Mouse (Mus musculus): ENCODE results near the gene Dnah2. TPM values are rescaled to one million over a fixed set of nuclear protein-coding genes. Genes with fewer than 3 reads are reported as not detected.

Gene Dnah2
- polyA plus RNA-seq, 1 experiment from 2014 or later: 2.7 TPM

DNA sequence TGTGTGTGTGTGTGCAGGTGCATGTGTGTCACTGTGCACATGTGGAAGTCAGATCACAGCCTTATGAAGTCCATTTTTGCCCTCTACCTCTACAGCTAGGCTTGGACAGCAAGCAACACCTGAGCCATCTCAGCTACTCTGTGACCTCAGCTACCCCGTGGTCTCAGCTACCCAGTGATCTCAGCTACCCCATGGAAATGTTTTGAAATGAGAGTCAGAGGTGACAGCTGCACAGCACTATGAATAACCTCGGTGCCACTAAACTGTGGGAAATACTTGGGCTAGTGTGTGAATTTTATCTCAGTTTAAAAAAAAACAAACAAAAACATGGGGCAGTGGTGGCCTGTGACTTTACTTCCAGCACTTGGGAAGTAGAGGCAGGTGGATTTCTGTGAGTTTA, 58.0 kb downstream of the Dnah2 start:
- no peak overlapping the region for H3K4me2 ChIP-seq
- whole genome bisulfite sequencing: 83% methylated on average over 2 of the region's 2 CpGs
- H3K9me3 ChIP-seq: no peaks in the 10 kb centered on the region
- ATAC-seq (ENCODE audit: low read depth): no peak
- no peaks in the 10 kb centered on the region for H3K4me1 ChIP-seq (replicated peaks)
- H3K4me3 ChIP-seq: no peak overlapping the region
- H3K9ac ChIP-seq: no peak overlapping the region
- no peaks in the 10 kb centered on the region for H3K36me3 ChIP-seq
- H3K27ac ChIP-seq (replicated peaks): no peak overlapping the region
- no peaks in the 10 kb centered on the region for H3K27me3 ChIP-seq

GRCm38 (mm10) chr11:69487474-69487873, 61.4 kb downstream of the Dnah2 start:
- Histone ChIP-seq H3K9me3 (no peaks in the 10 kb centered on the region), H3K9ac (no peak overlapping the region), H3K4me2 (no peak overlapping the region), H3K36me3 (no peaks in the 10 kb centered on the region), H3K27me3 (no peaks in the 10 kb centered on the region), H3K4me1 (replicated peaks) (no peaks in the 10 kb centered on the region), H3K27ac (replicated peaks) (no peak overlapping the region), H3K4me3 (no peak overlapping the region)
- ATAC-seq (ENCODE audit: low read depth): no peak
- WGBS: 80% methylated on average over 2 of the region's 2 CpGs

DNA sequence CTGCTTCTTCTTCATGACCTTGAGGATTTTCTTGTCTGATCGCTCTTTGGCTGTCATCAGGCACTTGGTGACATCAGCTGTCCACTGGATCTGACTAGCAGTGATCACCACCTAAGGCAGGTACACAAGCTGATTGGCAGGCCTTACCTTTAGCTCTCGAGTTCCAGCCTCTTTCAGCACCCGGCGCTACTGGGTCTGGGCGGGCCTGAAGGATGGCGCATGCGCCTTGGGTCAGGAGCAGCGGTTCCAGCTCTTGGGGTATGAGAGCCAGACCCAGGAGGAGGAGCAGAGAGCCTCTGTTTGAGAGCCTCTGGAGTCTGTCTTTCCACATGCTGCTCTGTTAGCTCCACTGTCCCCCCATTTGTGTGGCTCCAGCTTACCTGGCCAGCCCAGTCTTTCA, 71.3 kb downstream of the Dnah2 start:
- Histone ChIP-seq H3K4me3 (no peak overlapping the region), H3K36me3 (no peaks in the 10 kb centered on the region), H3K4me1 (replicated peaks) (no peaks in the 10 kb centered on the region), H3K27ac (replicated peaks) (no peak overlapping the region), H3K9me3 (no peaks in the 10 kb centered on the region), H3K27me3 (no peaks in the 10 kb centered on the region), H3K4me2 (no peak overlapping the region), H3K9ac (no peak overlapping the region)
- 89% methylated on average over 8 of the region's 8 CpGs for WGBS
- no peak for ATAC-seq (ENCODE audit: low read depth)

DNA sequence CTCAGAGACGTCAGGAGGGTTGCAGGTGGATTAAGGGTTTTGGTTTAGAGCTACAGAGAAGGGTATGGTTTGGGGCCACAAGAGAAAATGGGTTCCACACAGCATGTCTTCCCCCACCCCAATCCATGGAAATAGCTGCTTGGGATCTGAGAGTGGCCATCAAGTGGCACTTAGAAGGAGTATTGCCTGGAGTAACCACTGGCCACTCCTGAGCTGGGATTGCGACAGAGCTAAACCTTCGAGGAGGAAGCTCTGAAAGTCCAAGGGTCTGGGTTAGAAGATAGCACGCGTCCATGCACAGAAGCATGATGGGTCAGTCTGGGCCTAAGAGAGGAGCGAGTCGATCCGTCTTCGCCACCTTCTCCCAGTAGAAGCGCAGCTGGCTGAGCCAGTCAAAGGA, 72.1 kb downstream of the Dnah2 start:
- Histone ChIP-seq H3K27me3 (no peaks in the 10 kb centered on the region), H3K36me3 (no peaks in the 10 kb centered on the region), H3K9me3 (no peaks in the 10 kb centered on the region), H3K4me3 (no peak overlapping the region), H3K27ac (replicated peaks) (no peak overlapping the region), H3K9ac (no peak overlapping the region), H3K4me1 (replicated peaks) (no peaks in the 10 kb centered on the region), H3K4me2 (no peak overlapping the region)
- no peak for ATAC-seq (ENCODE audit: low read depth)
- 92% methylated on average over 10 of the region's 10 CpGs for WGBS

- Histone ChIP-seq H3K27ac (replicated peaks) (no peak overlapping the region), H3K9ac (no peak overlapping the region), H3K9me3 (no peaks in the 10 kb centered on the region), H3K36me3 (no peaks in the 10 kb centered on the region), H3K4me1 (replicated peaks) (no peaks in the 10 kb centered on the region), H3K4me3 (no peak overlapping the region), H3K4me2 (no peak overlapping the region), H3K27me3 (no peaks in the 10 kb centered on the region)
- 54% methylated on average over 5 of the region's 5 CpGs for WGBS
- ATAC-seq (ENCODE audit: low read depth): no peak
Observed at GRCm38 (mm10) chr11:69474737-69475136, 74.2 kb downstream of the Dnah2 start.

GRCm38 (mm10) chr11:69472687-69473086, 76.2 kb downstream of the Dnah2 start:
- Histone ChIP-seq H3K9ac (no peak overlapping the region), H3K4me2 (no peak overlapping the region), H3K27ac (replicated peaks) (no peak overlapping the region), H3K27me3 (no peaks in the 10 kb centered on the region), H3K4me3 (no peak overlapping the region), H3K4me1 (replicated peaks) (no peaks in the 10 kb centered on the region), H3K9me3 (no peaks in the 10 kb centered on the region), H3K36me3 (no peaks in the 10 kb centered on the region)
- no peak for ATAC-seq (ENCODE audit: low read depth)
- 91% methylated on average over 5 of the region's 5 CpGs for WGBS

DNA sequence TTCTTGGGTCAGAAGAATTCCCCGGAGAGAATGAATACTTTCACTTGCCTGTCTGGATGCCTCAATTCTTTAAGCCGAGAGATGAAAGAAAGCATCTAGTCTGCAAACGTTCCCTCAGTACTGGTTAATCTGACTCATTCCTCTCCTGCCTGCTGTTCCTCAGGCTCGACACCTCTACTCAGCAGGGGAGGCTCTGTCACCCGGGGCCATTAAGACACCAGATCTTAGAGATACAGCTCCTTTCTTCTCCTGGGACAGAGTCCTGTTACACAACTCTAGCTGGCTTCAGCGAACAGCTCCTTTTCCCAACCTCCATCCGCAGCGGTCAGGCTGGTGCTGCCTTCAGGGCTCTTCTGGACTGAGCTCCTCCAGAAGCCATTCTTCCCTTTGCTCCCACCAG, 77.4 kb downstream of the Dnah2 start:
- Histone ChIP-seq H3K9me3 (no peaks in the 10 kb centered on the region), H3K4me1 (replicated peaks) (no peaks in the 10 kb centered on the region), H3K4me2 (no peak overlapping the region), H3K4me3 (no peak overlapping the region), H3K36me3 (no peaks in the 10 kb centered on the region), H3K27me3 (no peaks in the 10 kb centered on the region), H3K9ac (no peak overlapping the region), H3K27ac (replicated peaks) (no peak overlapping the region)
- ATAC-seq (ENCODE audit: low read depth): no peak
- WGBS: 19% methylated on average over 8 of the region's 8 CpGs

- Histone ChIP-seq H3K9me3 (no peaks in the 10 kb centered on the region), H3K4me1 (replicated peaks) (no peaks in the 10 kb centered on the region), H3K4me2 (no peak overlapping the region), H3K36me3 (no peaks in the 10 kb centered on the region), H3K4me3 (no peak overlapping the region), H3K9ac (no peak overlapping the region), H3K27ac (replicated peaks) (no peak overlapping the region), H3K27me3 (no peaks in the 10 kb centered on the region)
- no peak for ATAC-seq (ENCODE audit: low read depth)
- 90% methylated on average over 9 of the region's 9 CpGs for WGBS
Observed at GRCm38 (mm10) chr11:69469301-69469700, 79.6 kb downstream of the Dnah2 start.

- Histone ChIP-seq H3K36me3 (no peaks in the 10 kb centered on the region), H3K4me3 (no peak overlapping the region), H3K4me1 (replicated peaks) (no peaks in the 10 kb centered on the region), H3K27me3 (no peaks in the 10 kb centered on the region), H3K27ac (replicated peaks) (no peak overlapping the region), H3K4me2 (no peak overlapping the region), H3K9me3 (no peaks in the 10 kb centered on the region), H3K9ac (no peak overlapping the region)
- WGBS: 96% methylated on average over 7 of the region's 7 CpGs
- ATAC-seq (ENCODE audit: low read depth): no peak
Observed at GRCm38 (mm10) chr11:69463996-69464395, 84.9 kb downstream of the Dnah2 start.

DNA sequence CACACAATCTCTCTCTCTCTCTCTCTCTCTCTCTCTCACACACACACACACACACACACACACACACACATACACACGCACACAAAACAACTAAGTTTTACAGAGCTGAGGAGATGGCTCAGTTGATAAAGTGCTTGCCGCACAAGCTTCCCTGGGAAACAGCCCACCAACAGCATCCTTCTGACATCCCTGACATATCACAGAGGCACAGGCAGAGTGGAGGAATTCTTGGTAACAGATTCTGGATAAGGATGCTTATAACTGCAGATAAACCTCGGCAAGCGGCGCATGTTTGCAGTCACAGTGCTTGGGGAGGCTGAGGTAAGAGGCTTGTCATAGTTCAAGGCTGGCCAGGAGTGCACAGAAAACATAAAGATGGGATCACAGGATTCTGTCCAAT, 87.3 kb downstream of the Dnah2 start:
- 81% methylated on average over 5 of the region's 5 CpGs for WGBS
- no peak for ATAC-seq (ENCODE audit: low read depth)

DNA sequence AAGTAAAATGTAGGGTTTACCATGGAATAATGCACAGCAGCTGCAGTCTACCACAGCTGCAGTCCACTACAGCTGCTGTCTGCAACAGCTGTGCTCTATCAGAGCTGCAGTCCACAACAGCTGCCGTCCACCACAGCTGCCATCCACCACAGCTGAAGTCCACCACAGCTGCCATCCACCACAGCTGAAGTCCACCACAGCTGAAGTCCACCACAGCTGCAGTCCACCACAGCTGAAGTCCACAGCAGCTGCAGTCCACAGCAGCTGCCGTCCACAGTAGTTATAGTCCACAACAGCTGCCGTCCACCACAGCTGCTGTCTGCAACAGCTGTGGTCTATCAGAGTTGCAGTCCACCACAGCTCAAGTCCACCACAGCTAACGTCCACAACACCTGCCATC, 89.0 kb downstream of the Dnah2 start:
- Histone ChIP-seq H3K9me3 (no peaks in the 10 kb centered on the region), H3K27me3 (no peaks in the 10 kb centered on the region), H3K36me3 (no peaks in the 10 kb centered on the region), H3K27ac (replicated peaks) (no peak overlapping the region), H3K4me3 (no peak overlapping the region), H3K4me2 (no peak overlapping the region), H3K9ac (no peak overlapping the region), H3K4me1 (replicated peaks) (peaks cover 12% of the 10 kb centered on the region)
- ATAC-seq (ENCODE audit: low read depth): no peak
- WGBS: 87% methylated on average over 4 of the region's 4 CpGs

More for the DNA sequence above, 87.3 kb downstream of the Dnah2 start:
- H3K36me3 ChIP-seq: no peaks in the 10 kb centered on the region
- no peak overlapping the region for H3K27ac ChIP-seq (replicated peaks)
- no peak overlapping the region for H3K4me3 ChIP-seq
- H3K4me1 ChIP-seq (replicated peaks): peaks cover 9% of the 10 kb centered on the region
- H3K9me3 ChIP-seq: no peaks in the 10 kb centered on the region
- H3K27me3 ChIP-seq: no peaks in the 10 kb centered on the region
- no peak overlapping the region for H3K9ac ChIP-seq
- no peak overlapping the region for H3K4me2 ChIP-seq

- Histone ChIP-seq H3K9me3 (no peaks in the 10 kb centered on the region), H3K27ac (replicated peaks) (peak overlapping the region; percentile 59), H3K4me1 (replicated peaks) (peaks cover 17% of the 10 kb centered on the region), H3K4me3 (no peak overlapping the region), H3K9ac (no peak overlapping the region), H3K4me2 (no peak overlapping the region), H3K27me3 (no peaks in the 10 kb centered on the region), H3K36me3 (no peaks in the 10 kb centered on the region)
- peak; percentile 86; the same call in 1 of the 2 replicates for ATAC-seq (ENCODE audit: low read depth)
- 25% methylated on average over 6 of the region's 6 CpGs for WGBS
Observed at GRCm38 (mm10) chr11:69457006-69457579, 91.8 kb downstream of the Dnah2 start.

DNA sequence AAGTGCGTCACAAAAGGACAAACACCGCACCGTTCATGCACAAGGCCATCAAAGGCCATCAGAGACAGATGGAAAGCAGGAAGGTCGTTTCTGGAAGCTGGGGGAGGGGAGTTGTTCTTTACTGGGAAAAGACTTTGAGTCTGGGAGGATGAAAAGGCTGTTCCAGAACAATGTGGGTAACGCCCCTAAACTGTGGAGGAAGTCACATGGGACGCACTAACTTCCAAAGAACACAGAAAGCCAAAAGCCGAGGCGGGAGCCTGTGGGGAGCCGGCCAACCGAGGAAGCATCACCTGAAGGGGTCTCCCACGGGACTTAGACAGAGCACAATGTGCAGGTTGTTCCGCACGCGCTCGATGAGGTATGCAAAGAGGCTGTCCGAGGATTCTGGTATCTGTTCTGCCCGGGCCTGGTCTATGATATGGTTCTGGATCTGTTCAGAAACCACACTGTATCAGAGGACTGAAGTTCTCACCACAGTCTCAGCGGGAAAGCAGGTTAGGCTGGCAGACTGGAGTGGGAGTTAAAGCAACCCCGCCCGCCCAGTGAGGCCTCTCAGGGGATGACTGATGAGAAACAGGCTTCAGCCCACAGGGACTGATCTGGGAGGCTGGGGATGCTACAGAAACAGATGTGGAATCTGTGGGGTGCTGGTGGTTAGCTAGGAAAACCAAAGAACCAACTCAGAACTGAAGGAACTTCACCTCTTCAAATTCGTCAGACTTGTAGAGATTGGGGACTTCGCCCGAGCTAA, 96.6 kb downstream of the Dnah2 start:
- H3K36me3 ChIP-seq: no peaks in the 10 kb centered on the region
- no peaks in the 10 kb centered on the region for H3K27me3 ChIP-seq
- no peak overlapping the region for H3K4me2 ChIP-seq
- H3K4me3 ChIP-seq: no peak overlapping the region
- peak overlapping the region; percentile 38; the same call in 1 of the 2 replicates for H3K27ac ChIP-seq (replicated peaks)
- WGBS: 57% methylated on average over 23 of the region's 23 CpGs
- peaks cover 23% of the 10 kb centered on the region for H3K4me1 ChIP-seq (replicated peaks)
- H3K9me3 ChIP-seq: no peaks in the 10 kb centered on the region
- no peak overlapping the region for H3K9ac ChIP-seq
- no peak for ATAC-seq (ENCODE audit: low read depth)

All from neural tube, embryonic 13.5 days (tissue).